Mouse (Mus musculus) lung, postnatal 0 days (tissue): ENCODE data around the gene Aifm1.

ENCODE experiments used
- CTCF ChIP-seq: IDR thresholded peaks from 2 replicates; pipeline ENCODE4 v1.5.1; 2016; ENCODE audit warnings: antibody characterized with exemption, mild to moderate bottlenecking
- EP300 ChIP-seq: IDR thresholded peaks from 2 replicates; pipeline ENCODE4 v1.6.1; 2016; ENCODE audit warnings: antibody characterized with exemption, mild to moderate bottlenecking, control low read depth

DNA sequence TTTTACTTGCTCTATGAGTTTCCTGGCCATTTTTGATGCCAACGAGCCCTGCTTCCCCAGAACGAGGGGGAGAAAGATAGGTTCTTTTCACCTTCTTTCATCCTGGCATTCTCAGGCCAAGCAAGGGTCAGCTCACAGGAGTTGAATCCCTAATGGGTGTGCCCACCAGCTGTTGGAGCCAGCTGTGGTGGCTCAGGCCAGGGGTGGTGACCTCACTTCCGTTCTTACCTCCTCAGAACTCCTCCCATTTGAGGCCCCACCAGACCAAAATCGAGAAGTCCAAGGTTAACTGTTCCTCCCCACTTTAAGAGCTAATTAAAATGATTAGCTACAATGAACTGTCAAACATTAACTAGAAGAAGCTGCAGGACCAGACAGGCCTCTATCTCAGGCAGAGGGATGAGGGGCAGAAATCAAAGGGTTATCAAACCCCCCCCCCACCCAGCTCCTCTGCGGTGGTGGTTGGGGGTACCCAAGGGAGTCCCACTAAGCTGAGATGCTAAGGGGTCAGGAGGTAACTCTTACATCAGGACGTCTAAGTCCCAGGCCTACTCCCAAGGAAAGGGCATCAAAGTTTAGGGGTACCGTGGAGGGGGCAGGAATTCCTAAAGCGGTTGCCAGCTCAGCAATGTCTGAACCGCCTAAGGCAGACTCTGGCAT is 61.0 kb downstream of the Aifm1 start:
- TF ChIP-seq CTCF = no peak
- TF ChIP-seq EP300 = no peak; the same call in 1 of the 2 replicates
